Mouse (Mus musculus) testis, adult 2 months (tissue): ENCODE results near the gene Rexo5. TPM values are rescaled to one million over a fixed set of nuclear protein-coding genes. Genes with fewer than 3 reads are reported as not detected.
A peak's percentile ranks its signal among the peaks of the same experiment; 100 is the strongest.

ENCODE experiments used
- H3K27ac ChIP-seq: fragments of 200-500 bp; 2 replicates; pipeline ENCODE4 v1.5.1; 2012; ENCODE audit warnings: low read depth, low read length; ENCODE audit not compliant: control insufficient read depth, insufficient read depth
- H3K27me3 ChIP-seq: fragments of 200-500 bp; 2 replicates; pipeline ENCODE4 v1.6.1; 2012; ENCODE audit warnings: mild to moderate bottlenecking, low read length, moderate library complexity; ENCODE audit not compliant: control insufficient read depth, insufficient read depth
- H3K36me3 ChIP-seq: fragments of 200-500 bp; 2 replicates; pipeline ENCODE4 v1.6.1; 2012; ENCODE audit warnings: mild to moderate bottlenecking, low read length; ENCODE audit not compliant: control insufficient read depth, insufficient read depth
- H3K4me1 ChIP-seq: fragments of 200-500 bp; 2 replicates; pipeline ENCODE4 v1.6.1; 2012; ENCODE audit warnings: low read length; ENCODE audit not compliant: control insufficient read depth, insufficient read depth
- H3K4me3 ChIP-seq: fragments of 200-500 bp; 2 replicates; pipeline ENCODE4 v1.5.1; 2012; ENCODE audit warnings: low read depth, mild to moderate bottlenecking, low read length, moderate library complexity, mixed read lengths; ENCODE audit not compliant: control insufficient read depth
- CTCF ChIP-seq: fragments of 200-500 bp; IDR thresholded peaks from 2 replicates; pipeline ENCODE4 v1.5.1; 2012; ENCODE audit warnings: low read depth, mild to moderate bottlenecking, inconsistent platforms, low read length, moderate library complexity; ENCODE audit not compliant: control insufficient read depth, insufficient read depth, insufficient replicate concordance
- POLR2A ChIP-seq: fragments of 200-500 bp; IDR thresholded peaks from 2 replicates; pipeline ENCODE4 v1.6.1; 2012; ENCODE audit warnings: low read depth, mild to moderate bottlenecking, inconsistent platforms, low read length, moderate library complexity; ENCODE audit not compliant: control insufficient read depth
- polyA plus RNA-seq: library from polyadenylated mRNA; depleted of rRNA; stranded (reverse); fragments of >200 nt; gene quantifications from 2 replicates; pipeline ENCODE4 v1.2.3, GENCODE M21; 2012

The Rexo5 gene
- polyA plus RNA-seq, 1 experiment, result 51.7 TPM

DNA sequence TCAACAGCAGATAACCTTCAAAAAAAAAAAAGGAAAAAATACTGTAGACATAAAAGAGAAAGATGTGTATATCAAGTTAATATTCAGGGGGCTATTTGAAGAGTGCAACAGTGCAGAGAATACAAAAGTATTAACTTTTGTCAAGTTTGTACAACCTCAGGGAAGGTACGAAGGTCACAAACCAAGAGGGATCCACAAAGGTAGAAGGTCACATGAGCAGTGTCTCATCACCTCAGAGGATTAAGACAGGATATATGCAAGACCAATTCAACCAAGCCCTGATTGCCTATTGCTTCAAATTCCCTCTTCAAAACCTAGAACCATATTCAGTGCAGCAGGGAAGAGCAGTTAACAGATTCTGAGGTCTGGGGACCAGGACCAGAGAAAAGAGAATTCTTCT is 59.4 kb downstream of the Rexo5 start:
- Histone ChIP-seq H3K4me3 (no peak overlapping the region), H3K27me3 (no peaks in the 10 kb centered on the region), H3K4me1 (no peaks in the 10 kb centered on the region), H3K36me3 (no peaks in the 10 kb centered on the region; the same call in 1 of the 2 replicates), H3K27ac (no peak overlapping the region)
- TF ChIP-seq CTCF (no peak), POLR2A (no peak)

DNA sequence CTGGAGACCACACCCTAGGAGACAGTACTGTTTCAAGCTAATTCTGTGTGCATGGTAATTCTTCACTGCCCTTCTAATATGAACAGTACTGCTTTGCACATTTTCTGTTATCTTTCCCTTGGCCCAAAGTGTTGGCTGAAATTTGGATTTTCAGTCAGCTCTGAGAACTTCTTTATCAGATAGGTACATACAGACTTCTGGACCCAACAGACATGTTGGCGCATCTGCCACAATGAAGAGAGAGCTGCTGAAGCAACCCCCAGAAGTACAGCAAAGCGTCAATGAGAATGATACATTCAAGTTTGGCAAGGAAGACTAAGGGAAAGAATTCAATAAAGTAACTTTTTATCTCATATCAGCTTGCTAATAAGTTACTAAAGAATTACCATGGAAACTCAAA is 60.6 kb downstream of the Rexo5 start:
- Histone ChIP-seq H3K27ac (no peak overlapping the region), H3K27me3 (no peaks in the 10 kb centered on the region), H3K4me3 (no peak overlapping the region), H3K36me3 (no peaks in the 10 kb centered on the region; the same call in 1 of the 2 replicates), H3K4me1 (no peaks in the 10 kb centered on the region)
- TF ChIP-seq CTCF (no peak), POLR2A (no peak)

DNA sequence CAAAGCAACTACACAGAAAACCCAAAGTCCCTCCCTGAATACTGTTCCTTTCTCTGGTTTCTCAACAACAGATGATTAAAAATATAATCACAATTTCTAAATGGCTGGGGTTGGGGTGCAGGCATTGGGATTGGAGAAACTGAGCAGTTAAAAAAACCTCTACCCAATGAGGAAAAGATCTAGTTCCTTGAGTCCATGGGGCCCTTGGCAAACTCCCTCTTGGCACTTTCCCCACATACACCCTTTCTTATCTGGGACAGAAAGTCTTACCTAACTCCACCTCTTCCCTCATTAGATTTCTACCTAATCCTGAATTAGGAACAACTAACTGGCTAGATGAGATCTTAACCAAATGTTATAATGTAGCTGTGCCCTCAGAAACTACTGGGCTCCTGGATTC is 61.2 kb downstream of the Rexo5 start:
- TF ChIP-seq POLR2A (no peak), CTCF (no peak)
- H3K27ac ChIP-seq, result no peak overlapping the region
- H3K36me3 ChIP-seq, result no peaks in the 10 kb centered on the region; the same call in 1 of the 2 replicates
- no peaks in the 10 kb centered on the region for H3K4me1 ChIP-seq
- H3K4me3 ChIP-seq, result no peak overlapping the region
- H3K27me3 ChIP-seq, result no peaks in the 10 kb centered on the region

DNA sequence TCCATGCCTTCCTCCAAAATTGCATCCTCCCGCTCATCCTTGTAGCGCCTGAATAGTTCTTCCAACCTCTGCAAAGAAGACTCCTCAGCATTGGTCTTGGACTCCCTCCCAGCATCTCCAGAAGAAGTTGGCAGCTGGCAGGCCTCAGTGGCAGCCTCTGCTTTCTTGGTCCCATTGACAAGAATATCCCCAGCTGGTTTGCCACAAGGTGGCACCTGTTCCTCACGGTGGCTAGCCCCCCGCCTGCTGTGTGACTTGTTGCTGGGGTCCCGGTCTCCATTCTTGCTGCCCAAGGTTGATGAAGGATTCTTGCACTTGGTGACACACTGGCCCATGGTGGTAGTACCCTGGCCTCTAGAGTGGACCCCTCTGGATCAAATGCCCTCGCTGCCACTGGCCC is 65.7 kb downstream of the Rexo5 start:
- H3K4me3 ChIP-seq, result no peak overlapping the region
- H3K27me3 ChIP-seq, result no peaks in the 10 kb centered on the region
- no peaks in the 10 kb centered on the region; the same call in 1 of the 2 replicates for H3K36me3 ChIP-seq
- H3K4me1 ChIP-seq, result no peaks in the 10 kb centered on the region
- no peak overlapping the region for H3K27ac ChIP-seq
- TF ChIP-seq POLR2A (no peak), CTCF (0 out of 2 replicates have a peak, but pooled peaks have one; percentile 6)

DNA sequence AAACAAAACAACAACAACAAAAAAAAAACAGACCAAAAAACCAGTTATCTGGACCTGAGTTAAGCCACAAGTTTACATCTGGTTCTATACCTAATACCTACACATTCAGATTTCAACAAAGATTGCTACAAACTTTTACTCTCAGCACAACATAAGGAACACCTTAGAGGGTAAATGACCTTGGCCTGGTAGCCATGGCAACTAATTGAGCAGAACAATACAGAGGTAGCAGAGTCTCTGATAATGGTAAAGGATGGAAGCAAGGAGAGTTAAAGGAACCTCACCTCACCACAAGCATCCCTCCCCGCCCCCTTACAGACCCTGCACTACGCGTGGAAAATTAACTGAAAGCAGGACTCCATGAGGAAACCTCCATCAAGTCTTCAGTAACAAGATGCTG is 66.3 kb downstream of the Rexo5 start:
- H3K27ac ChIP-seq, result no peak overlapping the region
- no peak for TF ChIP-seq CTCF
- no peak for TF ChIP-seq POLR2A
- no peaks in the 10 kb centered on the region for H3K27me3 ChIP-seq
- H3K4me3 ChIP-seq, result no peak overlapping the region
- no peaks in the 10 kb centered on the region for H3K4me1 ChIP-seq
- no peaks in the 10 kb centered on the region; the same call in 1 of the 2 replicates for H3K36me3 ChIP-seq

DNA sequence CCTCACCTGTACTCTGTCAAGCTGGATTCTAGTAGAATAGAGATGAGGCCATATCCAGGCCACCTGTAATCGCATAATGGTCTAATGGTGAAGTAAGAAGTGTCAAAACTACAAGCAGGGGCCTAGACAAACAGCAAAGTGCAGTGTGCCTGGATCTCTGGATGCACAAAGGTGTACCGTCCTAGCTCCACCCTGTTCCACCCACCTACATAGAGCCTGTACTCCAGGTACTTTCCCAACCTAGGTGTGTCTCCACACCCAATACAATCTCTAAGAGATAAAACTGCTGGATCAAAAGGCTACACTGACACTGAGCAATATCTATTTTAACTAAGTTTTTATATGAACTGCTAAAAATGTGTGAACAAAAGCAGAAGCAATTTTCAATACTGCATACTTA is 66.7 kb downstream of the Rexo5 start:
- TF ChIP-seq CTCF (no peak), POLR2A (no peak)
- no peaks in the 10 kb centered on the region for H3K27me3 ChIP-seq
- no peak overlapping the region for H3K27ac ChIP-seq
- no peak overlapping the region for H3K4me3 ChIP-seq
- H3K4me1 ChIP-seq, result no peaks in the 10 kb centered on the region
- H3K36me3 ChIP-seq, result no peaks in the 10 kb centered on the region; the same call in 1 of the 2 replicates

DNA sequence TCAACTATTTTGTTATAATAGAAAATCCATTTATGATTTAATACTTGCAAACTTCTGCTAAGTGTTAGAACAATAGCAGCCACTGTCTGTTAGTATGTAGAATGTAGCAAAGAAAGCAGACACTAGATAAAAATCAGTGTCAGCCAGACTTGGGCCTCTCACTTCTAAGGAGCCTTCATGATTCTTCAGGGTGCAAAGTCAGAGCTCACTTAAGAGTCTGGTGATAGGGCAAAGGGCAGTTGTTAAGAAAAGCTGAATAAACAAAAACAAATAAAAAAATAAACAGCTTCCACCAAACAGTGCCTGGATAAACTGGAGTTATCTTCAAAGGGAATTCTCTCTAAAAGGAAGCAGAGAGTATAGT is 67.1 kb downstream of the Rexo5 start:
- no peak for TF ChIP-seq CTCF
- TF ChIP-seq POLR2A, result no peak
- Histone ChIP-seq H3K36me3 (no peaks in the 10 kb centered on the region; the same call in 1 of the 2 replicates), H3K4me1 (no peaks in the 10 kb centered on the region), H3K27ac (no peak overlapping the region), H3K27me3 (no peaks in the 10 kb centered on the region), H3K4me3 (no peak overlapping the region)

DNA sequence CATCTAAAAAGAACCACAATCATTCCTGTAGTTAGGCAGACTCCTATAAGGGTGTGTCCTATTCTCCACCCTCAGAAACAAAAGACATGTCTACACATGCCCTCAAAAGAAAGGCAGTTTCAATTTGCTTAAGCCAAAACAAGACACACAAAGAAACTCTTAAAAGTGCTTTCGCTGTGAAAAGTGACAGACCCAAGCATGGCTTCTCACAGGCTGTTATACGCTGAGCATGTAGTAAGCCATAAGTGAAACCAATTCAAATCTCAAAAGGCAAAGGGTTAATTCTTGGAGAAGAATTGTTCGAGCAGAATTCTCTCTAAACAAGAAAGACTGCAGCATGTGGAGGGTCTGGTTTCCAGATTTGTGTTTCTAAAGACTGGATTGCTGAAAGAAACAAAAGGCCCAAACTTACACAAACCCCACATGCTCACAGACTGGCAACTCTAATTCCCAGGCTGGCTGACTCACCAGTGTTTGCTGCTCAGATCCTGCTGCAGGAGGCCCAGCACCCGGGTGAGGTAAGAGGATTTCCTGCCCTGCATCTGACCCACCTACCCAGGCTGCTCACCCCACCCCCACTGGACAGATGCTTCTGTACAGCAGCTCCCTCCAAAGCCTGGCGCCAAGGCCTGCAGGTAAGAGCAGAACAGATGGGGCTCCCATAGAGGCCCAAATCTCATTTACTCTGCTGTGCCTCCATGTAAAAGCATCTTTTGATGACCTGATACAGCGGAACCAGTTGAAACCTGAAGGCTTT is 67.7 kb downstream of the Rexo5 start:
- Histone ChIP-seq H3K27ac (no peak overlapping the region), H3K4me3 (no peak overlapping the region), H3K36me3 (no peaks in the 10 kb centered on the region; the same call in 1 of the 2 replicates), H3K4me1 (no peaks in the 10 kb centered on the region), H3K27me3 (no peaks in the 10 kb centered on the region)
- TF ChIP-seq POLR2A (no peak), CTCF (no peak)
